Mouse (Mus musculus): ENCODE data around the gene Cd24a.

DNA sequence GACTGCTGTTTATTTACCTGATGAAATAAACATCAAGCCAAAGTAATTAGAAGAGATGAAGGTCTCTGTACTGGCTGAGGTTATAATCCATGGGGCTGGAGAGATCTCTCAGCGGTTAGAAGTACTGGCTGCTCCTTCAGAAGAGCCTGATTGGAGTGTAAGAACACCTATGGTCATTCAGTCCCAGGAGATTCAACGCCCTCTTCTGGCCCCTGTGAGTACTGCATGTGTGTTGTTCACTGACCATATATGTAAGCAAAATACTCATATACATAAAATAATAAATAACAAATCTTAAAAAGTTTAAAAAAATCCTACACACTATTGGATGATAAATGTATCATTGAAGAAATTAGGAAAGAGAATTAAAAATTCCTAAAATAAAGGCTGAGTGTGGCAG lies 17.3 kb upstream of the Cd24a start:
- TF ChIP-seq TCF12 (IDR thresholded peaks at IDR 0.05; ENCODE audit: insufficient read depth, poor library complexity, severe bottlenecking) (no peak), REST (IDR thresholded peaks at IDR 0.05; ENCODE audit: insufficient read depth, insufficient read length) (no peak), POLR2A (IDR thresholded peaks at IDR 0.05; ENCODE audit: insufficient read length, low read depth) (no peak), MYOG (IDR thresholded peaks at IDR 0.05; ENCODE audit: control insufficient read depth in 1 of 3, insufficient read depth in 1 of 3, insufficient read length in 2 of 3, low read depth in 2 of 3) (no peak), CEBPB (IDR thresholded peaks at IDR 0.05; ENCODE audit: insufficient read depth, poor library complexity, severe bottlenecking) (no peak), SRF (IDR thresholded peaks at IDR 0.05; ENCODE audit: control insufficient read depth, insufficient read length, low read depth) (no peak)

All from myocyte (in vitro differentiated cells).